Mouse (Mus musculus): Measurements from ENCODE around the gene Cacng8. TPM values are rescaled to one million over a fixed set of nuclear protein-coding genes. Genes with fewer than 3 reads are reported as not detected.

The Cacng8 gene
- total and polyA plus RNA-seq, 3 experiments = 5.6 to 9.2 TPM; not detected in 1

Other genes with a start within 250 kb of the Cacng8 start
- not detected in 2 replicates for gene AU018091, start 221.5 kb upstream of the Cacng8 start, total RNA-seq (2012; rRNA removed)
- not detected for gene AU018091, start 221.5 kb upstream of the Cacng8 start, polyA plus RNA-seq (2012; ENCODE audit: insufficient read depth in 1 of 2, insufficient read length in 2 of 2, low read depth in 1 of 2, low replicate concordance in 2 of 2, missing spikeins in 1 of 2)
- not detected in 2 replicates for gene Nlrp12, start 140.9 kb upstream of the Cacng8 start, total RNA-seq (2012; rRNA removed)
- gene Nlrp12, start 140.9 kb upstream of the Cacng8 start, polyA plus RNA-seq (2012; ENCODE audit: insufficient read depth in 1 of 2, insufficient read length in 2 of 2, low read depth in 1 of 2, low replicate concordance in 2 of 2, missing spikeins in 1 of 2) = not detected
- 0.62 and 1.3 TPM in 2 replicates for gene Myadm, start 101.6 kb upstream of the Cacng8 start, total RNA-seq (2012; rRNA removed)
- gene Myadm, start 101.6 kb upstream of the Cacng8 start, polyA plus RNA-seq (2012; ENCODE audit: insufficient read depth in 1 of 2, insufficient read length in 2 of 2, low read depth in 1 of 2, low replicate concordance in 2 of 2, missing spikeins in 1 of 2) = 1 to 10 TPM in 1 of 2 experiments, not detected in 1; 7.4 TPM
- gene Prkcg, start 101.5 kb upstream of the Cacng8 start, total RNA-seq (2012; rRNA removed) = not detected in 2 replicates
- gene Prkcg, start 101.5 kb upstream of the Cacng8 start, polyA plus RNA-seq (2012; ENCODE audit: insufficient read depth in 1 of 2, insufficient read length in 2 of 2, low read depth in 1 of 2, low replicate concordance in 2 of 2, missing spikeins in 1 of 2) = under 1 TPM in 1 of 2 experiments, not detected in 1; 0.10 TPM
- gene Cacng7, start 57.7 kb upstream of the Cacng8 start, total RNA-seq (2012; rRNA removed) = 0.04 TPM in 1 of 2 replicates, not detected in the other
- gene Cacng7, start 57.7 kb upstream of the Cacng8 start, polyA plus RNA-seq (2012; ENCODE audit: insufficient read depth in 1 of 2, insufficient read length in 2 of 2, low read depth in 1 of 2, low replicate concordance in 2 of 2, missing spikeins in 1 of 2) = under 1 TPM in 1 of 2 experiments, not detected in 1; 0.11 TPM
- gene Cacng6, start 33.5 kb downstream of the Cacng8 start, total RNA-seq (2012; rRNA removed) = not detected in 2 replicates
- under 1 TPM in 1 of 2 experiments, not detected in 1; 0.08 TPM for gene Cacng6, start 33.5 kb downstream of the Cacng8 start, polyA plus RNA-seq (2012; ENCODE audit: insufficient read depth in 1 of 2, insufficient read length in 2 of 2, low read depth in 1 of 2, low replicate concordance in 2 of 2, missing spikeins in 1 of 2)
- gene Tarm1, start 111.9 kb downstream of the Cacng8 start, total RNA-seq (2012; rRNA removed) = 1.7 and 1.9 TPM in 2 replicates
- 1 to 10 TPM in 1 of 2 experiments, not detected in 1; 1.1 TPM for gene Tarm1, start 111.9 kb downstream of the Cacng8 start, polyA plus RNA-seq (2012; ENCODE audit: insufficient read depth in 1 of 2, insufficient read length in 2 of 2, low read depth in 1 of 2, low replicate concordance in 2 of 2, missing spikeins in 1 of 2)
- gene Oscar, start 225.5 kb downstream of the Cacng8 start, total RNA-seq (2012; rRNA removed) = not detected in 2 replicates
- gene Oscar, start 225.5 kb downstream of the Cacng8 start, polyA plus RNA-seq (2012; ENCODE audit: insufficient read depth in 1 of 2, insufficient read length in 2 of 2, low read depth in 1 of 2, low replicate concordance in 2 of 2, missing spikeins in 1 of 2) = not detected
- gene Ndufa3, start 226.7 kb downstream of the Cacng8 start, total RNA-seq (2012; rRNA removed) = 177 and 180 TPM in 2 replicates
- 100 to 1,000 TPM in 1 of 2 experiments, not detected in 1; 246 TPM for gene Ndufa3, start 226.7 kb downstream of the Cacng8 start, polyA plus RNA-seq (2012; ENCODE audit: insufficient read depth in 1 of 2, insufficient read length in 2 of 2, low read depth in 1 of 2, low replicate concordance in 2 of 2, missing spikeins in 1 of 2)
- gene Tfpt, start 239.2 kb downstream of the Cacng8 start, total RNA-seq (2012; rRNA removed) = 35.2 and 42.4 TPM in 2 replicates
- 10 to 100 TPM in 1 of 2 experiments, not detected in 1; 50.0 TPM for gene Tfpt, start 239.2 kb downstream of the Cacng8 start, polyA plus RNA-seq (2012; ENCODE audit: insufficient read depth in 1 of 2, insufficient read length in 2 of 2, low read depth in 1 of 2, low replicate concordance in 2 of 2, missing spikeins in 1 of 2)
- gene Prpf31, start 239.3 kb downstream of the Cacng8 start, total RNA-seq (2012; rRNA removed) = 146 and 147 TPM in 2 replicates
- 100 to 1,000 TPM; 187 to 334 TPM for gene Prpf31, start 239.3 kb downstream of the Cacng8 start, polyA plus RNA-seq (2012; ENCODE audit: insufficient read depth in 1 of 2, insufficient read length in 2 of 2, low read depth in 1 of 2, low replicate concordance in 2 of 2, missing spikeins in 1 of 2)

Measured in MEL (cell line).